Mouse (Mus musculus) CD4-positive, CD25-positive, alpha-beta regulatory T cell, adult 4 months (primary cell): ENCODE measurements at regions not wholly inside any gene's neighbourhood (a gene's known extent, or its start where the extent isn't known, plus 50 kb on each side); places are given as distances from the start of the nearest gene placed in this dataset.
"Not testable (repeated sequence)": the region's sequence is repeated elsewhere in the genome, so short reads cannot be mapped to it uniquely, and the experiment has no call there.

ENCODE experiments used
- ATAC-seq: one replicate; pipeline ENCODE4 v1.8.0; 2017

GRCm38 (mm10) chr16:49430296-49430695 lies 268.7 kb upstream of the Ift57 start:
- ATAC-seq = no peak

DNA sequence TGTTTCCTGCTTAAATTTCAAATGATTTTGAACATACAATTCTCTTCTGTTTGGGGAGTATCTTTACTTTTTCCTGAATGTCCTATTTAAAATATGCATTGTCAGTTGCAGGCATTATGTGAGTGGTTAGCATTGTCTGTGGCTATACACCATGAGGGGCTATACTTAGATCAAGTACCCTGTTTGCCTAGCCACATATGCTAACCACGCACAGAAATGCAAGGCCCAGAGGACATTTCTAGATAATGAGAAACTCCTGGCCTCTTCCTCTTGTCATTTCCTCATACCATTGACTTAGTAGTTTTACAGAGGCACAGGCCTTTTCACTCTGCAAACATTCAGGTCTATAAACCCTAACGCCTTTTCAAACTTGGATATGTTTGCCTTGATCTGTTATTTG lies 267.1 kb upstream of the Ift57 start:
- ATAC-seq = no peak

DNA sequence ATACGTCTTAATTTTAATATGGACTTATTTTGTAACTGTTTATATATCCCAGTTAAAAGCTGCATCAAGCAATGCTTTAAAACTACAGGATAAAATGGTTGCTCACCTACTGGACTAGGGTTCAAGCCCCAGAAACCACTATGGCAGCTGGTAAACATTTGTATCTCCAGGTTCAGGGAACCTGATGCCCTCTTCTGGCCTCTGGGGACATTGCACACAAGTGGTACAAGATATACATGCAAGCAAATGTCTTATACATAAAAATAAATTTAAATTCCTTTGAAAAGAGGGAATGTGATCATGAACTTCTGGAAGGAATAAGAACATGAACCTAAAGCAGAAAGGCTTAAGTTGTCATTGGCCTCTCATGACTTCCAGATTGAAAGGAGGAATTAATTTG lies 257.8 kb upstream of the Ift57 start:
- no peak for ATAC-seq

- ATAC-seq = not testable (repeated sequence)
These were observed 251.7 kb upstream of the Ift57 start for GRCm38 (mm10) chr16:49447356-49447755.

GRCm38 (mm10) chr16:49493881-49494280 lies 205.2 kb upstream of the Ift57 start:
- ATAC-seq = no peak

- ATAC-seq = no peak
These were observed 201.5 kb upstream of the Ift57 start for GRCm38 (mm10) chr16:49497521-49498010.

DNA sequence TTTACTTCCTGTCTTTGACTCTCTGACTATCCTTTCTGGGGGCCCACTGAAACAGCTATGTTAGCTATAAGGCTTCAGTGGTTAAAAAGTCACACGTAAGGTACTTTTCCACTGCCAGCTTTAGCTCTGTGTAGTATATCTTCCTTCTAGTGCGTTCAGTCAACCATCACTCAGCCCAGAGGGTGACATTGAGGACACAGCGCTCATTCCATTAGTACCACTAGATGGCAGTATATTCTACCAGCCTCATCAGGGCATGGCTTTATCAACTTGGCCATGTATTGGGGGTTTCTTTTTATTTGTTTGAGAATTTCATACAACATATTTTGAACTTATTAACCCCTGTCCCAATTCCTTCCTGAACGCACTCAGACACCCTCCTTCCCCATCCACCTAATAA lies 198.2 kb upstream of the Ift57 start:
- ATAC-seq = peak; percentile 56

DNA sequence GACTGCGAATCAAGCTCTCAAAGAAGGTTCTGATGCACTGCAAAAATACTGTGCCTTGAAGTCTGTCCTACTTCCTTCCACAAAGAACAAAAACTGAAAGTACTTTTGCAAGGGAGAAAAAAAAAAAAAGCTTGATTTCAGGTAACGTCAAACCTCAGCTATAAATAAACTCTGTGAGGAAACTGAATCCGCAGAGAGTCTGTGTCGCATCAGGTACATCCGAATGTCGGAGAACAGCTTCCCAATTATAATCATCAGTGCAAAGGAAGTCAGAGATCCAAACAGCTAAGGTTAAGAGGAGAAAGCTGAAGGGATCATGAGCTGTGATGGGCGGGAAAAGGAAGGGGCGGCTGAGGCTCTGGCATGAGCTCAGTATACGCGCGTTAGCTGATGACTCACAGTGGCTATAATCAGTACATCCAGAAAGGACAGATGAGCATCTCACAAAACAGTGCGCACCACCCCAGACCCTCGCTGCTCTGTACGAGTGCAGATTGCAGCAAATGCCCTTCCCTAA lies 195.1 kb upstream of the Ift57 start:
- ATAC-seq = peak; percentile 86

GRCm38 (mm10) chr16:49504669-49505068 lies 194.4 kb upstream of the Ift57 start:
- ATAC-seq = no peak

- no peak for ATAC-seq
These were observed 193.8 kb upstream of the Ift57 start for GRCm38 (mm10) chr16:49505271-49505670.

DNA sequence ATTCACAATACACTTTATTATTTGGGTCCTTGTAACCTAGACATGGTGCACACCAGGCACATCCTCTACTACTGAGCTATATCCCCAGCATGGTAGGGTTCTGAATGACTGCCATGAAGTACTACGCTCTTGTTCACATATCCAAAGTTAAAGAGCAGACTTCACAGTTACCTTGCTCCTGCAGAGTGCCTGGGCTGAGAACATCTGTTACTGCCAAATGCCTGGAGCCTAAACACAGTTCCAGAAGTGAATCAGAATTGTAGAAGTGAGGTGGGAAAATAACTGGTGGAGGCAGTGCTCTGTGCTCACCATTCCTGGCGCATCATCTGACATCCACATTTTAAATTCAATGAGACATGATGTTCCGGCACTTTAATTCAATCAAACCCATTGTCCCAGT lies 180.2 kb upstream of the Ift57 start:
- ATAC-seq = no peak

DNA sequence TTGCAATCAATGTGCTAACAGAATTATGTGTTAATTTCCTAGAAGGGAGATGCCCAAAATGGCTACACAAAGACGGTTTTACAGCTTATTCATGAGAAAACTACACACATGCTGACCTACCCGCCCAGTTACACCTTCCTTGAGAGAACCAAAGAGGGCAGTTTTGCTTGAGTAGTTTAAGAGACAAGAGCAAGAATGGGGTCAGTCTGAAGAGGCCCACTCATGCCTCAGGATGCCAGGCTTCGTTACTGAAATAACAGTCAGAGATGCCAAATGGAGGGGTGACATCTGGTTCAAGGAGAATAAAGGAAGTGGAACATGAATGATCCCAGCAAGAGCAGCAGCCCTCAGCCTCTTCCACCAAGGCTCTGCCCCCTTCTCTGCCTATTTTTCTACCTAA lies 178.6 kb upstream of the Ift57 start:
- ATAC-seq = no peak

DNA sequence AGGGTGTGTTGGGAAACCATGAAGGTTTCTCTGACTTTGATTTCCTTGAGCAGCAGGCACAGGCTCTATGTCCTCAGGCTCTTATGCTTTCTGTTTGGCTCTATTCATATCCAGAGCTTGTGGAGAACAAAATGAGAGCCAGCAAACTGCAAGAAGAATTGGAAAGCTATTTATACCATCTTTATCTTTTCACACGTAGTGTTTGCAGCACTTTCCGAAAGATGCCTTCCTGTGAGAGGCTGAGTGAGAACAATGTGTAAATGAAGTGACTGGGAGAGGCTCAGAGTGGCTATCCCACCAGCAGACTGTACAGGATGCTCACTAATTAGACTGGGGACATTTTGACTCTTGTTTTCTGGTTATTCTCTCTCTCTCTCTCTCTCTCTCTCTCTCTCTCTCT lies 177.3 kb upstream of the Ift57 start:
- ATAC-seq = no peak

GRCm38 (mm10) chr16:49522576-49522975 lies 176.5 kb upstream of the Ift57 start:
- no peak for ATAC-seq

DNA sequence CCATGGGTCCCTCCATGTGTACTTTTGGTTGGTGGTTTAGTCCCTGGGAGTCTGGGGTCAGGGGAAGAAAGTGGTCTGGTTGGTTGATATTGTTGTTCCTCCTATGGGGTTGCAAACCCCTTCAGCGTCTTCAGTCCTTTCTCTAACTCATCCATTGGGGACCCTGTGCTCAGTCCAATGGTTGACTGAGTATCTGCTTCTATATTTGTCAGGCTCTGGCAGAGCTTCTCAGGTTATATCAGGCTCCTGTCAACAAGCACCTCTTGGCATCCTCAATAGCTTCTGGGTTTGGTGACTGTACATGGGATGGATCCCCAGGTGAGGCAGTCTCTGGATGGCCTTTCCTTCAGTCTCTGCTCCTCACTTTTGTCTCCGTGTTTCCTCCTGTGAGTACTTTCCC lies 170.4 kb upstream of the Ift57 start:
- ATAC-seq = not testable (repeated sequence)

DNA sequence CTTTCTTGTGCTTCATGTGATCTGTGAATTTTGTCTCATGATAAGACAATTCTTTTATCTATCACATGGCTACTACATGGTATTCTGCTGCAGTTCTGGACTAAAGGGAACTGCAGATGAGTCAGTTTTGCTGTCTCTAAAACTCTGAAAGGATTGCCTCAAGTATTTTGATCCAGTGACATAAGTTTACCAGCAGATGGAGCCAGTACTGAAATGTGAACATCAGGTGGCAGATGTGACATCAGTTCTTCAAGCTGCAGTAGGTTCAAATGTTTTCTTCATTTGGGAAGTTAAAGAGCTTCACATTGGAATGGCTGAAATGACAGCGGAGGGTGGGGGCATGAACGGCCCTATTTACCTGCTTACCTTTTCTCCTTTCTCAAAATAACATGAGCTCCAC lies 170.0 kb upstream of the Ift57 start:
- peak; percentile 74 for ATAC-seq

DNA sequence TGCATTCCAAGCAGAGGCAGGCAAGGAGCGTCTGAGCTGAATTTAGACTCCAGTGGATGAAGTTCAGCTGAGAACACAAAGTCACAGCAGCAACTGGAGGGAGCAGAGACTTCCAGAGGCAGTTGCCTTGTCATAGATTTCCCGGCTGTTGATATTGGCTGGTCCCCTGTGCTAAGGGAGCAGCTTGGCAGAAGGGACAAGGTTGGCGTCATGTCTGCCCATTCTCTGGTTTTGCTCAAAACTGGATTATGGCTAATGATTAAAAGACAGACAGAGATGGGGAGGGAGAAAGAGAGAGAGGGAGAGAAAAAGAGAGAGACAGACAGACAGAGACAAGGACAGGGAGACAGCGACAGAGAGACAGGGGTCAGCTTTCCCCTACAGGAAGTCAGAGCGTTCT lies 169.0 kb upstream of the Ift57 start:
- ATAC-seq = no peak

DNA sequence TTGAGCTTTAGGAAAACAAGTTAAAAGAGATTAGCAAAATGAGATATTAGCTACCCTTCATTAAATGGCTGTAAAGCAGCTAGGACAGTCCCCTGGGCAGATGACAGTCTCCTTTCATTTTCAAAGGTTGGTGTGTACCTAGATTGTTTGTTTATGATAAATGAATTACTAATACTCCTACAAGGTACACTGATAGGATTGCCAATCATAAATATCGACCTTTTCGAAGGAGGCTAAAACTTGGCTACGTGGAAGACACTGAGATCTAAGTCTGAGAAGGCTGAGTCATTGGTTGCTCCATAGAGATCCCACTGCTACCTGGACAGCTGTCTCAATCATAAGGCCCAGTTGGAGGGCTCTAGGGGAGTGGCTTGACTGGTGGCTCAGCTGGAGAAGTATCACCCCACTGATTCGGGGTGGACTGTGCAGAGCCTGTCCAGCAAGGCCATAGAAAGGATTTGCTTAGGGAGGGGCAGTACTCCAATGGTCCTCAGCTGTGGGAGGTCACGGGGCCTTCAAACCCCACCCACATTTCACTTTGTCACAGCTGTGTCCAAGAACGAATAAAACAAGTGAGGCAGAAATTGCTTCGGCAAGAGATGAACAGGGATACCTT lies 166.9 kb upstream of the Ift57 start:
- ATAC-seq = no peak

GRCm38 (mm10) chr16:49533498-49533998 lies 165.5 kb upstream of the Ift57 start:
- no peak for ATAC-seq

- ATAC-seq = no peak
These were observed 148.8 kb upstream of the Ift57 start for GRCm38 (mm10) chr16:49550231-49550630.

GRCm38 (mm10) chr16:49570031-49570430 lies 129.0 kb upstream of the Ift57 start:
- no peak for ATAC-seq

GRCm38 (mm10) chr16:49572485-49573170 lies 126.4 kb upstream of the Ift57 start:
- ATAC-seq = no peak

DNA sequence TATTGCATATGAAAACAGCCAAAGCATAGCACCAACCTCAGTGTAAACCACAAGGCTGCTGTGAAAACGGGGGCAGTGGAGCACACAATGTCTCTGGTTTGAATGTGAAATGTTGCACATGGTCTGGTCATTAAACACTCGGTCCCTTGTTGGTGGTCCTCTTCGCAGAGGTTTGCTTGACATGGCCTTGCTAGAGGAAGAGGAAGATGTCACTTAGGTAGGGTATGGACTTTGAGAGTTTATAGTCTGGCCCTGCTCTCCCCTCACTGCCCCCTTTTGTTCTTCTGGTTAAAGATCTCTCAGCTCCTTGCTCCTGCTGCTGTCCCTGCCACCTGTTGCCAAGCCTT lies 125.9 kb upstream of the Ift57 start:
- no peak for ATAC-seq

DNA sequence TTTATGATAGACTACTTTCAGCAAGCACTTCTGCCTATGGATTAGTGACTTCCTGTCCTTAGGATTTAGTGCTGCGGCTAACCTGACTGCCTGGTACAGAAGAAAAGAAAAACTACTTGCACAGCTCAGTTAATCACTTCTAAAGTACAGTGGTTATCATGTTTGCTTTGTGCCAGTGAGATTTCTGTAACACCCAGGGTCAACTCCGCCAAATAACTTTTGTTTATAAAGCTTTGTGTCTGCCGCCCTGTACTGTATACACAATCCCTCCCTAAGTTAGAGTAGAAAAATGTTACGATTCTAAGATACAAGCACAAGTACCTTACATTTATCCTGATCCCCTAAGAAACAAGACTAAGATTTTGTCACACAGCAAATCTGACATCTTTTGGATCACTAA lies 120.1 kb upstream of the Ift57 start:
- no peak for ATAC-seq
